Mouse (Mus musculus) erythroblast, embryonic 14.5 days (primary cell): Measurements from ENCODE around the gene Dnase1l3. TPM values are rescaled to one million over a fixed set of nuclear protein-coding genes. Genes with fewer than 3 reads are reported as not detected.

Experiments
- H3K27me3 ChIP-seq: 2 replicates; pipeline ENCODE4 v1.6.1; 2012; ENCODE audit warnings: inconsistent platforms; ENCODE audit not compliant: control insufficient read depth
- H3K36me3 ChIP-seq: 2 replicates; pipeline ENCODE4 v1.6.1; 2012; ENCODE audit warnings: mild to moderate bottlenecking, inconsistent platforms; ENCODE audit not compliant: control insufficient read depth
- H3K4me1 ChIP-seq: 2 replicates; pipeline ENCODE4 v1.6.1; 2012; ENCODE audit warnings: inconsistent platforms; ENCODE audit not compliant: control insufficient read depth
- H3K4me3 ChIP-seq: replicated peaks from 2 replicates; pipeline ENCODE3; 2012; ENCODE audit warnings: moderate library complexity, mild to moderate bottlenecking, inconsistent platforms
- H3K9me3 ChIP-seq: 2 replicates; pipeline ENCODE4 v1.6.1; 2012; ENCODE audit warnings: low read length, inconsistent platforms, mixed read lengths; ENCODE audit not compliant: control insufficient read depth
- GATA1 ChIP-seq: IDR thresholded peaks from 2 replicates; pipeline ENCODE4 v1.6.1; 2012; ENCODE audit warnings: low read length, inconsistent platforms, mixed read lengths
- TAL1 ChIP-seq: IDR thresholded peaks from 3 replicates; pipeline ENCODE4 v1.6.1; 2012; ENCODE audit warnings: low read length, inconsistent platforms, mixed read lengths
- polyA plus RNA-seq: library from polyadenylated mRNA; stranded (reverse); fragments of >175 nt; gene quantifications from 2 replicates; pipeline ENCODE4 v1.2.3, GENCODE M21; 2012

The Dnase1l3 gene
- polyA plus RNA-seq, 1 experiment: not detected

DNA sequence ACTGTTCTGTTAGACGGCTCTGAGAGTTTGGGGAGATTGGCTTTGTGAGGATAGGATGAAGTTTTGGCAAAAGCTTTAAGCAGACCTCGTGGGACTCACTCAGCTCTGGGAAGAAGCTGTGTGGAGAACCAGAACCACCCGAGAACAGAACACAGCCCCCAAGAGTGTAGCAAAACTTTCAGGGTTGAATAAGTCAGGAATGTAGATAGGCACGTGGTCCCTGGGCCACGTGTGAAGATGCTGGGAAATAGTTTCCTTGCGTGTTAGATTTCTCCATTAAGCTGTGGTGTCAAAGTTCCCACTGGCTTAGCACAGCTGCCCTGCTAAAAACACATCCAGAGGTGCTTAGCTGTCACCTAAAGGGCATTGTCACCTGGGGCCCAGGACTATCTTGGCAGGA, 2.2 kb downstream of the Dnase1l3 start:
- H3K36me3 ChIP-seq: no peaks in the 10 kb centered on the region
- no peaks in the 10 kb centered on the region for H3K27me3 ChIP-seq
- peaks cover 1% of the 10 kb centered on the region for H3K4me1 ChIP-seq
- H3K9me3 ChIP-seq: no peaks in the 10 kb centered on the region
- no peak for TF ChIP-seq GATA1
- H3K4me3 ChIP-seq: no peak overlapping the region

DNA sequence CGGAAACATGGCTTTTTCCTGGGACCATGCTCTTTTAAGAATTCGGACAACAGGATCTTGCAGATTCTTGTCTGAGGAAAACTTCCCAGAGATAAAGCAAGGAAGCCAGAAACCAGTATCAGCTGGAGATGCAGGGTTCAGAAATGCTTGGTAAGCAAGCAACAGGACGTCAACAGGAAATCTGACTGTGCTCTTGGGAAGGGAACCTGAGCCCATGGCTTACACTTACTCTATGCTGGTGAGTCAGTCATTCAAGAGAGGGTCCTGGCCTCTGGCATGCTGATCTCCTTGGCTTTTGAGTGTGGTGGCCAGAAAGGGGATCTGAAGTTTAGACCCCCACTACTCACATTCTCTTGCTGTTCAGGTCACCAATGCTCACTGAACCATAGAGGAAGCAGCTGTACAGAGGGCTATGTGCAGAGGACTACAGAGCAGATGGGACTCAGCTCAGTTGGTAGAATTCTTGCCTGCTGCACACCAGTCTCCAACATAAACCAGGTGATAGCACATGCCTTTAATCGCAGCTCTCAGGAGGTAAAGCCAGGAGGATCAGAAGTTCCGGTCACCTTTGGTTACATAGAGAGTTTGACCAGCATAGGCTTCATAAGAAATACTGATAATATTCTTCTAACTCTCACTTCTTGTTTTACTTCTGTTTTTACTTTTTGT, 3.1 kb downstream of the Dnase1l3 start:
- Histone ChIP-seq H3K36me3 (no peaks in the 10 kb centered on the region), H3K27me3 (no peaks in the 10 kb centered on the region), H3K4me3 (no peak overlapping the region), H3K4me1 (no peaks in the 10 kb centered on the region), H3K9me3 (no peaks in the 10 kb centered on the region)
- TF ChIP-seq GATA1 (no peak), TAL1 (no peak)

DNA sequence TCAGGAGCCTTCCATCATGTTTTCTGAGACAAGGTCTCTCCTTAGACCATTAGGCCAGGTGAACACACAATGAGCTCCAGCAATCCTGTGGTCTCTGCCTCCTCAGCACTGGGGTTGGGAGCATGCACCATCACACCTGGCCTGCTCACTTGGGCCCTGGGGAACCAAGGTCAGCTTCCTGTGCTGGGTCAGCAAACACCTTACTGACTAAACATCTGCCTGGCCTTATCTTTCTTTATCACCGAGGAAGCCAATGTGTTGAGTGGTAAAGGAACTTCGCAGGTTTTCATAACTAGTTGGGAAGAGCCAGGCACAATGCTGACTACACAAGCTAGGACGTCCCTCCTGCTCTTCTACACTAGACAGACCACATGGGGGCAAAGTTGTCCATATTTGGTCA, 4.4 kb downstream of the Dnase1l3 start:
- Histone ChIP-seq H3K4me1 (no peaks in the 10 kb centered on the region), H3K36me3 (no peaks in the 10 kb centered on the region), H3K9me3 (no peaks in the 10 kb centered on the region), H3K27me3 (no peaks in the 10 kb centered on the region), H3K4me3 (no peak overlapping the region)
- TF ChIP-seq GATA1: no peak
- TF ChIP-seq TAL1: no peak

DNA sequence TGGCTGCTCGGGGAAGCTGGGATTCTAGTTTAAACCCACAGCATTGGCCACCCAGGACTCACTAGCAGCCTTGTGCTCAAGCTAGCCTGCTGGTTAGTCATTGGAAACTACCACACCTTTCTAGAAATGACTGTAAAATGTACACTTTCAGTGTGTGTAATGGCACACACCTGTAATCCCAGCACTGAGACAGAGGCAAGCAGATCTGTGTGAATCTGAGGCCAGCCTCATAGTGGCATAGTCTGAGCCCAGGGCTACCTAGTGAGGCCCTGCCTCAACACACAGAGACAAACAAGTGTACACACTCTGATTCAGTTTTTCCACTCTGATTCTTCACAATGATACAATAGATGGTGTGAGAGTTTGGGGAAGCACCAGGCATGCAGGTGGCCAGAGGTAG, 5.0 kb downstream of the Dnase1l3 start:
- Histone ChIP-seq H3K4me1 (no peaks in the 10 kb centered on the region), H3K9me3 (no peaks in the 10 kb centered on the region), H3K4me3 (no peak overlapping the region), H3K27me3 (no peaks in the 10 kb centered on the region), H3K36me3 (no peaks in the 10 kb centered on the region)
- TF ChIP-seq TAL1: no peak
- no peak for TF ChIP-seq GATA1

DNA sequence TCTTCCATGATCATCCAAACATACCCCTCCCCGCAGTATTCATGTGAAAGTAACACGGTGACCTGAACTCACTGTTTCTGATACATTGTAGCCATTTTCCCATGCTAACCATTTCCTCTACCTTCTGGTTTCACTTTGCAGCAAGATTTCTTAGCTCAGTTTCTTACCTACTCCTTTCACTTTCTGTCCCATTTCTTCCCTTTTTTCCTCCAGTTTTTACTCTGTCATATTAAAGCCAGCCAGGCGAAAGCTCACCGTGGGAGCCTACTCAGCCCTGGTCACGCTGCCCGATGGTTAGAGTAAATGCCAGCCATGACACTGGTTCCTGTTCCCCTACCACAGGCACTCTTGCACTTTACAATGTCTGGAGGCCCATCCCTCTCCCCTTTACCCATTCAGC, 7.5 kb downstream of the Dnase1l3 start:
- Histone ChIP-seq H3K4me3 (no peak overlapping the region), H3K36me3 (no peaks in the 10 kb centered on the region), H3K4me1 (no peaks in the 10 kb centered on the region), H3K27me3 (no peaks in the 10 kb centered on the region), H3K9me3 (no peaks in the 10 kb centered on the region)
- TF ChIP-seq TAL1 (no peak), GATA1 (no peak)

DNA sequence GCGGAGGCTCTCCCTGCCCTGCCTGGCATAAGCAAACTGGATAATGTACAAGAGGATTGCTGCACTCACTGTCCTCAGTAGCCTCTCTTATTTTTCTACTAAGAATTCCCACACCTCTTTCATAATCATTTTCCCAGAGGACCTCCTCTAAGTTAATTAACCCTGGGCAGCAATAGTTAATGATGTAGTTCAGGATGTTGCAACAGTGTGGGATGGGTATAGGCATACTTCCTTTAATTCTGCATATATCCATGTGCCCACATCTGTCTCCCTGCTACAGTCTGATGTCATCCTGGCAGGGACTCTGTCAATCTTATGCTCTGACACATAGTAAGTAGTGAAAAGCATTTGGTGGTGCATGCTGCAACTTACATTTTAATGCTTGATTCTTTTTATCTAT, 13.1 kb downstream of the Dnase1l3 start:
- H3K4me3 ChIP-seq: no peak overlapping the region
- H3K9me3 ChIP-seq: no peaks in the 10 kb centered on the region
- H3K27me3 ChIP-seq: no peaks in the 10 kb centered on the region
- no peaks in the 10 kb centered on the region for H3K4me1 ChIP-seq
- H3K36me3 ChIP-seq: no peaks in the 10 kb centered on the region
- no peak for TF ChIP-seq GATA1

DNA sequence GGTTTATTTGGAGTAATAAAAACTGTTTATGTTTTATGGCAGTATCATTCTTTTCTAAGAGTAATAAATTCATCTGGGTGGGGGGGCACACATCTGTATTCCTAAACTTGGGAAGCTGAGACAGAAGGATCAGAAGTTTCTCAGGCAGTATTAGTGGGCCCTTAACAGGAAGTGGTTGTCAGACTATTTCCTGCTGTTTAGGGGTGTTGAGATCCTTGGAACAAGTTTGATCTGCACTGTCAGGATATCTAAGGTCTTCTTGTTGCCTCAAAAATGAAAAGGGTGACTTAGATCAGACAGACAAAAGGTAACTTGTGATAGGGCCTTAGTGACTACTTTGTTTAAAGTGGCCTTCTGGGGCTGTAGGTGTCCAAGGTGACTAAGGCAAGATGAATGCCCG, 16.2 kb downstream of the Dnase1l3 start:
- no peaks in the 10 kb centered on the region for H3K4me1 ChIP-seq
- no peaks in the 10 kb centered on the region for H3K36me3 ChIP-seq
- no peaks in the 10 kb centered on the region for H3K9me3 ChIP-seq
- no peaks in the 10 kb centered on the region for H3K27me3 ChIP-seq
- H3K4me3 ChIP-seq: no peak overlapping the region
- TF ChIP-seq TAL1: no peak
- TF ChIP-seq GATA1: no peak

DNA sequence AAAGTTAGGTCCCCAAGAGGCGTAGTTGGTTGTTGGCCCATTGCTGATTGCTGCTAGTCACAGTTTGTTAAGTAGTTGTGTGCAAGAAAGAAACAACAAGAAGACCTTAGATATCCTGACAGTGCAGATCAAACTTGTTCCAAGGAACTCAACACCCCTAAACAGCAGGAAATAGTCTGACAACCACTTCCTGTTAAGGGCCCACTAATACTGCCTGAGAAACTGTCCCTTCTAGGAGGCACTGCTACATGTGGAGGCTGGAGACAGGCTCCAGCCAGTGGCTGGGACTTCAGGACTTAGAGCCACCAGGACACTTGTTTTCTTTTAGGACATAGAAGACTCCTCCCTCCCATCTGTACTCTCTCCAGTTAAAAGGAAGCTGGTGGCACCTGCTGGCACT, 16.9 kb downstream of the Dnase1l3 start:
- H3K9me3 ChIP-seq: no peaks in the 10 kb centered on the region
- H3K27me3 ChIP-seq: no peaks in the 10 kb centered on the region
- TF ChIP-seq TAL1 (no peak), GATA1 (no peak)
- H3K4me3 ChIP-seq: no peak overlapping the region
- no peaks in the 10 kb centered on the region for H3K4me1 ChIP-seq
- H3K36me3 ChIP-seq: no peaks in the 10 kb centered on the region

DNA sequence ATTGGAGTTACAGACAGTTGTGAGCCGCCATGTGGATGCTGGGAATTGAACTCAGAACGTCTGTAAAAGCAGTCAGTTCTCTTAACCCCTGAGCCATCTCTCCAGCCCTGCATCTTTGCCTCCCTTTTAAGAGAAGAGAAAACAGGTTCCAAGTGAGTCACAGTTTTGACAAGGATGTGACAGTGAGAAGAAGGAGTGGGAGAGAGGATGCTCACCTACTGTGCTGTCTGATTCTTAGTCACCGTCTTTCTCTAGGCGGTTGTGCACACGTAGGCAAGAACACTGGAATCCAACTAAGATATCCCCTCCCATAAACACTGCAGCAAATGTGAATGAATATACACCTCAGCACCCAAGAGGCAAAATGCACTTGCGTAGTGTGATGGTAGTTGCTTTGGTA, 19.2 kb downstream of the Dnase1l3 start:
- Histone ChIP-seq H3K9me3 (no peaks in the 10 kb centered on the region), H3K27me3 (no peaks in the 10 kb centered on the region), H3K4me3 (no peak overlapping the region), H3K4me1 (no peaks in the 10 kb centered on the region), H3K36me3 (no peaks in the 10 kb centered on the region)
- TF ChIP-seq GATA1: no peak
- TF ChIP-seq TAL1: no peak

DNA sequence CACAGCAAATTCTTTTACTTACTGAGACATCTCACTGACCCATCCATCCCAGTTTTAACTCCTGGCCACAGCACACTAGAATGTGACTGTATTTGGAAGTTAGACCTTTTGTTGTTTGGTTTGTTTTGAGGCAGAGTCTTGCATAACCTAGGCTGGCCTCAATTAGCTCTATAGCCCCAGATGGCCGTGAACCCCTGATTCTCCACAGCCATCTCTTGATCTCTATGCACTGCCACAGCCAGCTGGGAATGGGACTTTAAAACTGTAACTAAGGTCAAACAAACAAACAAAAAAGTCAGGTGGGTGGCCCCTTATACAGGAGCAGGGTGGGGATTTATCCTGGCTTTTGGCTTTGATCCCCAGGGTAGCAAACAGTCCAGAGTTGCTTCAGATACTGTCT, 19.7 kb downstream of the Dnase1l3 start:
- H3K4me1 ChIP-seq: no peaks in the 10 kb centered on the region
- H3K36me3 ChIP-seq: no peaks in the 10 kb centered on the region
- TF ChIP-seq GATA1: no peak
- TF ChIP-seq TAL1: no peak
- H3K4me3 ChIP-seq: no peak overlapping the region
- no peaks in the 10 kb centered on the region for H3K9me3 ChIP-seq
- H3K27me3 ChIP-seq: no peaks in the 10 kb centered on the region
